Mouse (Mus musculus) cortical plate, adult 2 months (tissue): Measurements from ENCODE around the gene Notum. TPM values are rescaled to one million over a fixed set of nuclear protein-coding genes. Genes with fewer than 3 reads are reported as not detected.

Source experiments
- H3K27ac ChIP-seq: fragments of 200-500 bp; 2 replicates; pipeline ENCODE4 v1.5.1; 2012; ENCODE audit warnings: low read length, control low read depth, inconsistent platforms; ENCODE audit not compliant: insufficient read depth
- H3K4me1 ChIP-seq: fragments of 200-500 bp; 2 replicates; pipeline ENCODE4 v1.6.1; 2011; ENCODE audit warnings: low read length; ENCODE audit not compliant: control insufficient read depth, insufficient read depth
- H3K4me3 ChIP-seq: fragments of 200-500 bp; 2 replicates; pipeline ENCODE4 v1.5.1; 2011; ENCODE audit warnings: mild to moderate bottlenecking, low read length, control low read depth; ENCODE audit not compliant: insufficient read depth
- CTCF ChIP-seq: fragments of 200-500 bp; IDR thresholded peaks from 2 replicates; pipeline ENCODE4 v1.5.1; 2011; ENCODE audit warnings: mild to moderate bottlenecking, control low read depth, low read length; ENCODE audit not compliant: insufficient read depth; ENCODE audit errors: extremely low read depth
- POLR2A ChIP-seq: fragments of 200-500 bp; IDR thresholded peaks from 2 replicates; pipeline ENCODE4 v1.6.1; 2011; ENCODE audit warnings: mild to moderate bottlenecking, low read length, control low read depth; ENCODE audit not compliant: insufficient read depth; ENCODE audit errors: extremely low read depth
- polyA plus RNA-seq: library from polyadenylated mRNA; depleted of rRNA; stranded (reverse); fragments of >200 nt; gene quantifications from 2 replicates; pipeline ENCODE4 v1.2.3, GENCODE M21; 2012

Gene Notum
- polyA plus RNA-seq, 1 experiment = 6.8 TPM

GRCm38 (mm10) chr11:120659509-120660300 lies 1.3 kb downstream of the Notum start:
- Histone ChIP-seq H3K27ac (peak overlapping the region; percentile 28; the same call in 1 of the 2 replicates), H3K4me1 (no peaks in the 10 kb centered on the region), H3K4me3 (peak overlapping the region; percentile 7; the same call in 1 of the 2 replicates)
- TF ChIP-seq POLR2A = no peak
- TF ChIP-seq CTCF = no peak

DNA sequence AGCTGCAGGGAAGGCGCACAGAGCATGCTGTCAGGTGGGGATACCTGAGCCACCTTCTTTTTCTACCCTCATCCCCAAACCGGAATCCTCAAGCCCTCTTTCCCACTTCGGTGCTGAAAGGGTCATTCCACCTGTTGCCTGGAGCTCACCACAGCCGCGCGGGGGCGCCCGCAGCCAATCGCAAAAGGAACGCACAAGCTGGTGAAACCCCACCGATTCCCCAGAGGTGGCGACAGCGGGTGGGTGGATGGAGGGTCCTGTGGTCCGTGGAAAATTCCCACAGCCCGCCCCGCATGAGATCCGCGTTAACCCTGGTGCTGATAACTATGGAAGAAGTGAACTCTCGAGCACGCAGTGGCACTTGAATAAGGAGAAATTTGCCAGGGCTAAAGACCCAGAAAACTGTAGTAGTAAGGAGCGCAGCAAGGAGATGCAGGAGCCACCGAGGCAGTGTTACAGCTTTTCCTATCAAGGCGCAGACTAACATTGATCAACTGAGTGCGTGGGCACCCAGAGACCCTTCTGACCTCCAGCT lies 2.0 kb downstream of the Notum start:
- H3K4me3 ChIP-seq = 0 out of 2 replicates have a peak overlapping the region, but pooled peaks have one; percentile 7
- TF ChIP-seq POLR2A (no peak), CTCF (peak; percentile 54; the same call in 1 of the 2 replicates)
- no peak overlapping the region for H3K27ac ChIP-seq
- no peaks in the 10 kb centered on the region for H3K4me1 ChIP-seq

DNA sequence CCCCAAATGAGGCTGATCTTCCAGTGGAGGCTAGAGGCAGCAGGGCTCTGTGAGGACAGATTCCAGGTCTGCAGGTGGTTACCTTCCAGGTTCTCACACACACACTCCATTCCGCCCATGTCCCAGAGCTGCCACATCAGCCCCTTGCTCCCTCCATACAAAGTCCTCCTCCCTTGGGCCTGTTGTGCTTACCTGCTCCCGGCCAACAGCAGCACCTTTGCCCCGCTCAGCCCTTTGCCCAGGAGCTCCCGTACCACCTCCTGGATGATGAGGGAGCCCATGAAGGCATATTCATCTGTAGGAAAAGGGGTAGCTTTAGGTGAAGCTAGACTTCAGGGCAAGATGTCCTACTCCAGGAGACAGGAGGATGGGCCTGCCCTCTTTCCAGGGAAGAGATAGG lies 3.7 kb downstream of the Notum start:
- no peak overlapping the region for H3K4me3 ChIP-seq
- H3K27ac ChIP-seq = no peak overlapping the region
- H3K4me1 ChIP-seq = no peaks in the 10 kb centered on the region
- TF ChIP-seq CTCF = no peak
- TF ChIP-seq POLR2A = no peak

DNA sequence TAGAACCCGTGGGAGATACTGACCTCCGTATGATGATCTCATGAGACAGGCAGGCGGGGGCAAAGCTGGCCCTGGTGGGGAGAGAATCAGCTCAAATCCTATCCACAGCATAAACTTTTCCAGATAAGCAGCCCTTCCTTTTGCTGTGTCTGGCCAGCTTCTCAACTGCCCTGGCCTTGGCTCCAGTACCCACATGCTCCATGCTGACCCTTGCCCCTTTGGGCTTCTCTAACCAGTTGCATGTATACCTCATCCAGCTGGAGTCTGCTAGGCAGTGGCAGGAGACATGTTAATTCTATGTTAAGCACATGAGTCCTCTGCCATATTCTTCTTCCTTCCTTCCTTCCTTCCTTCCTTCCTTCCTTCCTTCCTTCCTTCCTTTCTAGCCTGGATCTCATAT lies 6.2 kb downstream of the Notum start:
- TF ChIP-seq POLR2A = no peak
- TF ChIP-seq CTCF = no peak
- H3K27ac ChIP-seq = no peak overlapping the region
- H3K4me3 ChIP-seq = no peak overlapping the region
- H3K4me1 ChIP-seq = no peaks in the 10 kb centered on the region

GRCm38 (mm10) chr11:120651872-120652271 lies 9.1 kb downstream of the Notum start:
- Histone ChIP-seq H3K4me3 (no peak overlapping the region), H3K4me1 (no peaks in the 10 kb centered on the region), H3K27ac (no peak overlapping the region)
- TF ChIP-seq POLR2A (no peak), CTCF (0 out of 2 replicates have a peak, but pooled peaks have one; percentile 16)

GRCm38 (mm10) chr11:120648001-120648476 lies 12.9 kb downstream of the Notum start, which contains the start of gene Myadml2:
TSS of gene Myadml2 (minus strand) at chr11:120648158.
- peak within 1 kb of the TSS; percentile 82 for H3K27ac ChIP-seq
- peak; percentile 53; the same call in 1 of the 2 replicates for TF ChIP-seq POLR2A
- no peak for TF ChIP-seq CTCF

DNA sequence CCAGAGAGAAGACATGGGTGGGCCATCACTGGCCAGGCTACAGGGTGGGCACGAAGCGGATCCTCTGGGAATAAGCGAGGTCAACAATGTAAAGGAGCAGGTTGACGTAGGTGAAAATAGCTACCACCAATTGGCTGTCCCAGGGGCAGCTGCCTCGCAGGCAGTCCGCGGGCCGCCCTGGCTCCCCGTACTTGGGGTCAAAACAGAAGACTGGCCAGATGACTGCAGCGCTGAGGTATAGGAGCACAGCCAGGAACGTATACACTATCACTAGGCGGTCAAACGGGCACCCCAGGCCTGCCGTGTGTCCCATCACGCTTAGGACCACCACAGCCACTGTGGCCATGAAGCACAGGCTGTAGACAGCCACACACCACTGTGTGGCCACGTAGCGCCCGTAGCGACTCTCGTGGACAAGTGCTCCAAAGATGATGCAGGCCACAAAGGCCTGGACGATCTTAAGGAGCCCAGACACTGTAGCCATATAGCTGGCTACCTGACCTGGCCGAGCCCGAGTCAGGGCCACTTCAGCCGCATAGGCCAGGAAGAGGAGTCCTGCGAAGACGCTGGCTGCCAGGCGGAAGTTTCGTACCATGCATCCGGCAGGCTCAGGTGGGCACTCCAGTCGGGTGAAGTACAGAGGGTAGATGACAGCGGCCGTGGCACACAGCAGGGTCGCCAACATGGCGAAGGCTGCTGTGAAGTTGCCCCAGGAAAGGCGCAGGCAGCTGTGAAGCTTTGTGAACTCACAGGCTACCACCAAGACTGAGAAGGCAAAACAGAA lies 13.7 kb downstream of the Notum start:
- no peak for TF ChIP-seq POLR2A
- no peak for TF ChIP-seq CTCF
- H3K4me1 ChIP-seq = no peaks in the 10 kb centered on the region
- H3K27ac ChIP-seq = peak overlapping the region; percentile 82; the same call in 1 of the 2 replicates
- H3K4me3 ChIP-seq = peak overlapping the region; percentile 78

More at GRCm38 (mm10) chr11:120648001-120648476, 12.9 kb downstream of the Notum start, which contains the start of gene Myadml2:
- Histone ChIP-seq H3K4me1 (no peaks in the 10 kb centered on the region), H3K4me3 (peak within 1 kb of the TSS; percentile 78)

DNA sequence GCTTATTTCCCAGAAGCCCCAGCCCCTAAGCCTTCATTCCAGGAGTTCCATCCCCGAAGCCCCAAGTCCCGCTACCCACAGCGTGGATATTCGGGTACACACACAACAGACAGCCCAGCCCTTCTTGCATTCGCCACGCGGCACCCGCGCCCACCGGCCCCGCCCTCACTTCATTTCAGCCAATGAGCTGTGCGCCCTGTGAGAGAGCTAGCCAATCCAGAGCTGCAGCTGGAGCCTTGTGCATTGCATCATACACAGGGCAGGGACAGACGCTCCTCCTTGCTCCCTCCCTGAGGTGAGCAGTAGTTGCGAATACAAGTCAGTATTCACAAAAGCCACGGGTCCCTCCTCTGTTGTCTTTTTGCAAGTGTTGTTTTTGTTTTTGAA lies 17.4 kb downstream of the Notum start, which contains the start of gene Pycr1:
Gene Pycr1 (minus strand): TSS at position 169 of the 387 bp plus-strand sequence.
- peak within 1 kb of the TSS; percentile 34 for H3K4me3 ChIP-seq
- H3K4me1 ChIP-seq = no peaks in the 10 kb centered on the region
- TF ChIP-seq POLR2A (peak; percentile 49; the same call in 1 of the 2 replicates), CTCF (no peak)
- H3K27ac ChIP-seq = no peak within 1 kb of the TSS
